Mouse (Mus musculus) thymus, adult 18-20 months (tissue): Measurements from ENCODE around the gene Pml.

Experiments used
- DNase-seq, 2 experiments: peaks; one replicate each; pipeline ENCODE4 v3.0.0; 2022; ENCODE audit warnings: mixed read lengths in 2 of 2

The Pml gene

DNA sequence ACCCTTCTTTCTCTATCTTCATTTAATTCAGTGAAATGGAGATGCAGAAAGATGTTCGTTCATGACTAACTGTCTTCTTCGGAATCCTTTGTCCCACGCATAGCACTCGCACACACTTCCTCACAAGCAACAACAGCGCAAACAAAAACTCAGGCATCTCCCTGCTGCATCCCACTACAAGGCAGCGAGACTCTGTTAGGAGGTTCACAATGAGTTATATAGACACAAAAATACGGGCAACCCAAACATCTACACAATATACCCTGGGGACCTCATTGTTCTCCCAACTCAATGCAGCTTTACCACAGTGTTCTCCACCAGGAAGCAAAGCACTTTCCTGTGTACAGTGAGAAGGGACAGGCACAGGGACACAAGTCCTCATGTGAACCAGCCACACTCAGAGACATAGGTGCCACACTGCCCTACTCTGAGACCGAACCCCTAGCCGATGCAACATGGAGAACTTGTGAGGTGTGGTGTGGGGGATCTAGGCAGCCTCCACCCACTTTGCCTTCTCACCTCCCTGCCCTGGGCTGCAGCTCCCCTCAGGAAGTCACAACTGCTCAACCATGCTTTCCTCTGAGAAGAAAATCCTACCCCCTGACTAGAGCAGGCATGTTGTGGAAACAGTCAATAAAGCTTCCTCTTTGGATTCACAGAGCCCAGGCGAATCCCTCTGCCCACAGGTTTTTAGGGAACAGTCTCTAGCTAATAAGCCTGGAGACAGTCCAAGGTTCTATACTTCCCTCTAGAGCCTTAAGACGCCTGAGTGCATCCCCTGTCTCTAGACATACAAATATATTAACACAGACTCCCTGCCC, 49.1 kb downstream of the Pml start:
- DNase-seq, result no peak

DNA sequence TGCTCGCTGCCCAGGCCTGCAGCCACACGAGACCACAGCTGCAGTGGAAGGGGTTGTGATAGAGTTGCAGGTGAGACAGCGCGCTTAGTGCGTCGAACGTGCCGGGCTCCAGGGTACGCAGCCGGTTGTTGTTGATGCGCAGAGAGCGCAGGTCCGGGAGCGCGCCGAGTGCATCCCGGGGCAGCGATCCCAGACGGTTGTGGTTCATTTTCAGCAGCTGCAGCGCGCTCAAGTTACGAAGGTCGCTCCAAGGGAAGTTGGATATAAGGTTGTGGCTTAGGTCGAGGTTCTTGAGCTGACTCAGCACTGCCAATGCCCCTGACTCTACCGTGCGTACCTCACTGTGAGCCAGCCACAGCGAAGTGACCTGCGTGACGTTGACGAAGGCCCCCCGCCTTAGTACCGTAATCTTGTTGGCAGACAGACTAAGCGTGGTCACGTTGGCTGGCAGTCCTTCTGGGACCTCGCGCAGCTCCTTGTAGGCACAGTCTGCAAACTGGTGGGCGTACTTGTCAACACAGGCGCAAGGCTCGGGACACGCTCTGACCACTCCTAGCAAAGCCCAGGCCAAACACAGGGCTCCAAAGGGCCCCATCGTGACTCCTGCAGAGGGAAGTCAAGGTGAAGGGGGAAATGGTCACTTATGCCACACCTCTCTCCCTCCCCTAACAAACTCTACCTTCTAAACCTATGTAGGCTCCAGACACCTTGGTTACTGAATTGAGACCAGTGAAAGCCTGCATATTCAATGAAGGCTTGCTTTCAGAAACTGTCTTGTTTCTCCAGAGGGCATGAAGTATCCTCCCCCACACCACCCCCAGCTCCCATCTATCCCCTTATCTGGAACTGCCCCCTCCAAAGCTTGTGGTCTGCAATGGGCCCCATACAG, 50.0 kb downstream of the Pml start:
- DNase-seq, result no peak

DNA sequence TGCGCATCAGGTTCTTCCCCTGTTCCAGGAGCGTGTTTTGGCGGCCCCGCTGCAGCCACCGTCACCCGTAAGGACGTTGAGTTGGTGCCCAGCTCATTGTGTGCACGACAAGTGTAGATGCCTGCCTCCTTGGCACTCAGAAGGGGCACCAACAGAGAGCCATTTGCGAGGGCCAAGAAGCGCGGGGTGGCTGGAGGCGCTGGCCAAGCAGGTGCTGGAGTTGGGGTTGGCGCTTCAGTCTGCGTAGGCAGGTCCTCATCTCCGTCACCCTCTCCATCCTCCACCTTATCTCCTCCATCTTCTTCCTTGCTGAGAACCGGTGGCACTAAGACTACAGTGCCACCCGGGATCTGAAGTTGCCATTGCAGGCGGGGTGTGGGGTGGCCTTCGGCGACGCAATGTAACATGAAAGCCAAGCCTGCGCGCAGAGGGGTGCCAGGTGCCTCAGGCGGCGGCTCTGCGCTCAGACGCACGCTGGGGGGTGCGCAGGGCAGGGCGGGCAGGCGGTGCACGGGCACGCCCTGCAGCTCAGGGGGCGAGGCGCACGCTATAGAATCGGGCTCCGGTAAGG, 50.7 kb downstream of the Pml start:
- DNase-seq, result no peak

DNA sequence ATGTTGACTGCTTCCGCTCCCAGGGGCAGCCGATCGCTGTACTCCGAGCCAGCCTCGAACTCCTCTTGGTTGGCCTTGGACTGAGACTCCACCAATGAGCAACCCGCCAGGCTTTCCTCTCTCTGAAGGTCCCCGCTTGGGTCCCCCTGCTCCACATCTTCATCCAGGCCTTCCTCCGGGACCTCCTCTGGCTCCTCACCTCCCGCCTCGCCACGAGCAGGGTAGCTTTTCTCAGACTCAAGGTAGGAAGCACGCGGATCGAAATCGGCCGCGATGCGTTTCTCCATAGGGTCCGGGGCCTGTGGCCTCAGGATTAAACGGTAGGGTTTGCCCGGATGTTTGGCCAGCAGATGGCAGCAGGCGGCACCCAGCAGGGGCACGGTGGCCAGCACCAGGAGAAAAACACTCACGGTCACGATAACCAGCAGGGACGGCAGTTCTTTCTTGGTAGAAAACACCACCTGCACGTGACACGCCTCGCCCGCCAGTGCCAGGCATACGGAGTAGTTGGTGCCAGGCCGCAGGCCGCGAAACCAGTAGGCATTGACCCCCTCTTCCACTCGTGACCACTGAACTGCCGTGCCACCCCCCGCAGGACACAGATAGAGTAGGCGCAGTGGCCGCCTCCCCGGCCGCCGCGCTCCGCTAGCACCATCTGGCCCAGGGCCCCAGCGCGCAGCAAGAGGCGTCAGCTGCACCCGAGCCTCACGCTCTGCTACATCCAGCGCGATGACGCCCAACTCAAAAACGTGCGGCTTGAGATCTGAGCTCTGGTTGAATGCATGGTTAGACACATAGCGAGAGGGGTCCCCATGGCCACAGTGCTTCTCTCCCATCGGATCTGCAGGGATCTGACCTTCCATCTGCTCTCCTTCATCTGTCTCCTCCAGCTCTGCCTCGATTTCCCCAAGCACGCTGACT, 51.5 kb downstream of the Pml start:
- DNase-seq, result no peak

DNA sequence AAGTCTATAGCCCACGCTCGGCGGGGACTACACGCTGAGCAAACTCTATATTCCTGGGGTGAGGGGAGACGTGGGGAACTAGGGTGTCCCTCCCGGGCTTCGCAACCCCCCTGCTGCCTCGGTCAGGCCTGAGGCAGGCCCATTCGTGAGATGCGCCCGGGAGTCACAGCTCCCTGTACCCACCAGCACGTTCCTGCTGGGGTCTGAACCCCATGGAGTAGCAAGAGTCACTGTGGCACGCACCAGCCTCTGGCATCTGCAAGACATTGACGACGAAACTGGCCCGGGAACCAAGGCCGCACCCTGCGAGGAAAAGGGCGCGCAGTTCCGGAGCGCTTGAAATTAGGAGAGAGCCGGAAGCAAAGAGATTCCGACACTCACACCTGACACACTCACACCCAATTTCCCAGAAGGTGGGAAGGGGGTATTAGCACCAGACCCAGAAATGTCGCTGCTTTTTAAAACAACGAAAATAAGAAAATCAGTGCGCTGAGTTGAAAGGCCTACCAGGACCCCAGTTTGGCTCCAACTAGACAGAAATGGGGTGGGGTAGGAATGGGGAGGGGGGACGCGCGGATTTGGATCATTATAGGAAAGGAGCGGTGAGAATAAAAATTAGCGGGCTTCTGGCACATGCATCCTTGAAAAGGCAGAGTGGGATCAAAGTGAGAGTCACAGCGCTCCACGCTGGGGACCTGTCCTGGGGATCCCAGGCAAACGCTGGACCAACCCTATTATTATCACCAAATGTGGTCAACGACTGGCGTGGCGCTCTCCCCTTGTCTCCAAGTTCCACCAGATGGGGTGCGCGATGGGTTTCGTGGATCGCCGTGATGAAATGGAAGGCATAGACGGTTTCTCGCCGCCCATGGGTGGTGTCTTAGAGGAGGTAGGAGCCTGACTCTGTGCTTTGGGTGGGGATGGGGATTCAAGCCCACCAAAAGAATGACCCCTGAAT, 52.7 kb downstream of the Pml start:
- no peak for DNase-seq

DNA sequence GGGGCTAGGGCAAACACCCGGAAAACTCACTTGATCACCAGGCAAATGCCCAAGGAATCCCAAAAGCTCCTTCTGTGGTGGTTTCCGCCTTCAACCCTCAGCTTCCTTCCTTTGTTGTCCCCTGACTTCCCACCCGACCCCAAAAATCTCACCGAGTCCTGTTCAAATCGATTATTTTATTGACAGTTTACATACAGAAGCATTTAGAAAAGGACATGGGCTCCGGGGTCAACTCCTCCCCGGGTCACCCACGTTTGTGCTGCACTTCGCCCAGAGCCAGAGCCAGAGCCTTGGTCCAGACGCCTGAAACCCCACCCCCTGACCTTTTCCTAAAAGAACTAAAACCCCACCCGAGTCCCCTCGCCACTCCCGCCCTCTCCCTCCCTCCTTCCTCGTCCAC, 53.4 kb downstream of the Pml start:
- DNase-seq, result no peak

DNA sequence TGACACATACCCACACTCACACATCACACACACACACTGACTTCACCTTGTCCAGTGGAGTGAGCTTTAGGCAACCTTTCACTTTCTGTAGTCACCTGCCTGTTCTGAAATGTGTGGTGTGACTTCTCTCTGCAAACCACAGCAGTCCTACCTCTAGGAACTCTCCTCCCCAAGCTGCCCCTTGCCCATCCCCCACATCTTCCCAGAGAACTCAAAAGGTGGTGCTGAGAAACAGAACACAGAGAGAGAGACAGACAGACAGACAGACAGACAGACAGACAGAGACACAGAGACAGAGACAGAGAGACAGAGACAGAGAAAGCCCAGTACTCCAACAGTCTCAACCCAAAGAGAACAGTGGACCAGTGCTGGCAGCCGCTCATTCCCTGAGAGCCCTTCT, 53.9 kb downstream of the Pml start:
- DNase-seq, result no peak

DNA sequence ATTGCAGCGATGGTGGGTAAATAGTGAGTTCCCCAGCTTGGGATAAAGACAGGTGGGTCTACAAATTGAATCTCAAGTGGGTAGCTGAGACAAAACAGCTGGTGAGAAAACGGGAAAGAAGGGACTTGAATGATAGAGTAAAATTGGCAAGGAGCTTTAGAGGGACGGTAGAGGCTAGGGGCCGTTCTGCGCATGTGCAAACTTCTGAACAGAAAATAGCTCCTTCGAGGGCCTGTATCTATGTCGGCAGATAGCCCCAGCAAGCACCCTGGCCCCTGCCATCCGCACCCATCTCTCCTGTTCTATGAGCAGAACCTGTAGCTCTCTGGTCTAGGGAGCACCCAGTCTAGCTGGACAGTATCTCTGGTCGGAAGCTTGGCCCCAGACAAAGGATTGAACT, 55.4 kb downstream of the Pml start:
- DNase-seq, result no peak

DNA sequence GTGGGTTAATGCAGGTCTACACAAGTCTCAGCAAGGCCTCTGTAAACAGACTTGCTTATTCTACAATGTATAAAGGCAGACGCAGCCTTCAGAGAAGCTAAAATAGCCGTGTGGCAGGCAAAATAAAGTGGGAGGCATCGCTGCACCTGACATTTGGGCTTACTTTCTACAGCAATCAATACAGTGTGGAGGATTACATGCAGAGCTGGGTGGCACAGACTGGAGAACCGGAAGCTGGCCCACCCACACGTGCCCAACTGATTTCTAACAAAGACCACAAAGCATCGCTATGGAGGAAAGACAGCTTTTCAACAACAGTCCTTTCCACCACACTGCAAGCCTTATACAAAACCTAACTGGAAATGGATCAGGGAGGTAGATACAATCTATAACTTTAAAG, 65.1 kb downstream of the Pml start:
- DNase-seq, result no peak

DNA sequence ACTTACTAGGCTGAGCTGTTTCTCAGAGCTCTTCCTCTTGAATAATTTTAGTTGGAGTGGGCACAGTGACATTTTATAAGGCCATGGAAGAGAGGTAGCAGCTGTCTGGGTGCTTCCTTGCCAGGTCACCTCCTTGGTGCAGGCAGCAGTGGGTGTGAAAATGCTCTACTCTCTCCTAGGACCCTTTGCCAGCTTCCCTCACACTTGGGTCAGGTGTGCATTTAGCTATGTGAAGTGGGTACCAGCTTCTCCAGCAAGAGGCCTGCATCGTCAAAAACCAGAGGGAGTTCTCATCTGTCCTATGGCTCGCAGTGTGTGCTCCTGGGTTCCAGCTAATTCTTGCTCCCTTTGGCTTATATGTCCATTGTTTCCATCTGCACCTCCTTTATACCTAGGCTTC, 70.2 kb downstream of the Pml start:
- DNase-seq, result no peak

DNA sequence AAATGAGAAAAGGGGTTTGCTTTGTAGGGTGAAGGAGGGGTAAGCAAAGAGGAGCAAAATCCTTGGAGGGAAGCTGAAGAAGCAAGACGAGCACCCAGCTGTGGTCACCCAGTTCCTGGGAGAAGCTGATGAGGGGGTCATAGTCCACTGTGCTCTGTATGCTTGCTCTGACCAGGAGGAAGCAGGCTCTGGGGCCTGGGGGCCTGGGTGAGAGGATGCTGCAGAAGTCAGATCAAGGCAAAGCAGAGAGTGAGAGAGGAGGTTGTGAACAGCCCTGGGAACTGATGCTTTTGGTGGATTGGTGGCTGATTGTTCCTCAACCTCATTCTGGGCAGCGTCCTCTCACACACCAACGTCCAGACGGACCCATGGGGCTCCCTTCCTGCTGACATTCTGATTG, 72.4 kb downstream of the Pml start:
- DNase-seq, result no peak

DNA sequence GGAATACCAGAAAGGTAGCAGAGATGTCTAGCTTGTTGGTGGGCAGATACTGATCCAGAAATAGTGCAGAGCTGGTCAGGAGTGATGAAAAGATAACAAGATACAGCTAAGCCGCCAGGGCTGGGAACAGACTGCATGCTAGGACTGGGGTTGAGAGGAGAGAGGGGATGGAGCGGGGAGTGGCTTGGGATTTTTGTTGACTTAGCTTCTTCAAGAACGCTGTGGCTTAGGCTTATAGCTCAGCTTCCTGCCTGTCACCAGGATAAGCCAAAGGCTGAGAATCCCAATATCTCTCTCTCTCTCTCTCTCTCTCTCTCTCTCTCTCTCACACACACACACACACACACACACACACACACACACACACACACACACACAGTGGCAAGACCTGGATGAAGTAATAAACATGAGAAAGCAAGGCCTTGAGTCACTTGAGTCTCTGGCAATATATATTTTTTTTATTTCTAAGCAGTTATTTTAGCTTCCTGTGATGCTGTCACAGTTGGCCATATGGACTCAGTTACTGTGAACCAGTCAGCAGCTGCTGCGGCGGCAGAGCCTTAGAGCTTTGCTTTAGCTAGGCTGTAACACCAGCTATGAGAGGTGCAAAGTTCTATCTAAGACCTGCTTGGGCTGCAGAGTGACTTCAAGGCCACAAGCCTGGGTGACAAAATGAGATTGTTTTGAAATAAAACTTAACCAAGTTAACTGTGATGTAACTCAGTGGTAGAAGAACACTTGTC, 73.7 kb downstream of the Pml start:
- no peak for DNase-seq

DNA sequence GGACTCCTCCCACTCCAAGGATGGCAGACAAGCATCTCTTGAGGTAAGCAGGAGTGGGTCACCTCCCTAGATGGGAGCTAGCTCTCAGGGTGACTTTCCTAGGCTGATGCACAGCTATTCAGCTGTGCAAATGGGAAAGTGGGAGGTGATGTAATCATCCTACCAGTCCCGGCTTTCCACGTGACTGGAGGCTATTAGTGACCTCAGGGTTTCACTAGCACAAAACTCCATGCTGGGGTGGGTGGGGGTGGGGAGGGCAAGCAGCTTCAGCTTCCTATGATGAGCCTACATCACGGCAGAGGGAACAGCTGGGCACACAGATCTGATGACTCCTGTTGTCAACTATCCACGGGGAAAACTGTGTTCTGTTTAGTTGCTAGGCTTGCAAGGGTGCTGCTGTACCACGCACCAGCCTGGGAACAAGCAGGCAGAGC, 74.8 kb downstream of the Pml start:
- DNase-seq, result no peak

DNA sequence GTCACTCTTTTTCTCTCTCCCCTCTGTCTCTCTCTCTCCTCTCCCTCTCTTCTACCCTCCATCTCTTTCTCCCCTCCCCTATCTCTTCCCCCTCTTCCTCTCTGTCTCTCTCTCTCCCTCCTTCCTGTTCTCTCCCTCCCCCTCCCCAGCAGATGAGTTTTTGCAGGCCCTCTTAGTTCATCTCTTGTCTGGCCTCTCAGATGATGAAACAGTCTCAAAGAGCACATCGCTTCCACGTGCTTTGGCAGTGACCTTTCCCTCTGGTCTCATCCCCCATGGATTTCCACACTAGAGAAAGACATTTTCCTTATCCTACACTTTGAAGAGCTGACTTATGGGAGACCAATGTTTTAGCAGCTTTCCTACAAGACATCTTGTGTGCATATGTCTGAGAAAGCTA, 76.7 kb downstream of the Pml start:
- DNase-seq, result no peak

DNA sequence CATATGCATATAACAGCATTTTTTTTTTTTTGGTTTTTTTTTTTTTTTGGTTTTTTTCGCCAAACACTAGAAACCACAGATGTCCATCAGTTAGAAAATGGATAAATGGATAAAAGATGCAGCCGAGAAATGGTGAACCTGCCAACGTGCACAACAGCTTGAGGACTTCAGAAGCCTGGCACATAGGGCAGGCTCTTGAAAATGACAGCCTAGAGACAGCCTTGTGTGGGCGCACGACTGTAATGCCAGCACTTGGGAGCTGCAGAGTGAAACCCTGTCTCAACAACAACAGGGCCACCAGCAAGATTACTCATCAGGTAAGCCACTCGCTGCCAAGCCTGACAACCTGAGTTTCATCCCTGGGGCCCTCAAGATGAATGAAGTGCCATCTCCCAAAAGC, 80.2 kb downstream of the Pml start:
- DNase-seq, result no peak

DNA sequence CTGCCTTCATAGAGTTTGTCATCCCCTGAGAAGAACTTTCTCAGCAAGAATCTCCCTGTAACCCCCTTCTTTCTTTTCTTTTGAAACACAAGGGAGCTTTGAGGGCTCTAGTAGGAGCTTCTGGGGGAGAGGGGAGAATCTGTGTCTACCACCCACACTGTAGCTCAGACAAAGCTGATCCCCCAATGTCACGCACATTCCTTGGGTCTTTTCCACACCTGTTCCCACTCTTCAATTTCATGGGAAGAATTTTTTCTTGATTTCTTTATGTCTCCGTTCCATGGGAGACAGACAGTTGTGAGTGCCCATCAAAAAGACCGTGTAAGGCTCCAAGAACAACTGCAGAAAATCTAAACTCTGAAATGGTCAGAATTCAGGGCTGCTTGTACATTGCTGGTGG, 80.7 kb downstream of the Pml start:
- DNase-seq, result no peak
